Mouse (Mus musculus): ENCODE measurements at regions not wholly inside any gene's neighbourhood (a gene's known extent, or its start where the extent isn't known, plus 50 kb on each side); places are given as distances from the start of the nearest gene placed in this dataset.

DNA sequence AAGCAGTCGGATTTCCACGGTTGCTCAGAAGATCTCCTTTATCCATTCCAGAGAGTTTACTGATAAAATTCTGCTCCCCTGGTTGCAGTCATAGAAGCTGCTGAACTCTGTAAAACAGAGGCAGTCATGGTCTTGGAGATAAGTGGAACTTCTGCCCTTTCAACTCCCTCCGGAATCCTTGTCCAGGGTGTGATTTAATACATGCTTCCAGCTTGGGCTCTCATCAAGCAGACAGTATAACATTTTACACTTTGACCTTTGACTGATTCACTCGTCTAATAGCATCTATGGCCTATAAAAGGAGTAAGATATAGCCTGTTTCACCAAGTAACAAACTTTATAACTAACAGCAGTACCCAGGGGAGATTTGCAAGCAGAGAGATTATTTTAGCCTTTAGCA lies 274.0 kb upstream of the Dab2 start:
- no peak for DNase-seq (ENCODE audit: inconsistent ontology term)

- DNase-seq (ENCODE audit: inconsistent ontology term): no peak
Observed at GRCm38 (mm10) chr15:6029214-6029613, 270.4 kb upstream of the Dab2 start.

DNA sequence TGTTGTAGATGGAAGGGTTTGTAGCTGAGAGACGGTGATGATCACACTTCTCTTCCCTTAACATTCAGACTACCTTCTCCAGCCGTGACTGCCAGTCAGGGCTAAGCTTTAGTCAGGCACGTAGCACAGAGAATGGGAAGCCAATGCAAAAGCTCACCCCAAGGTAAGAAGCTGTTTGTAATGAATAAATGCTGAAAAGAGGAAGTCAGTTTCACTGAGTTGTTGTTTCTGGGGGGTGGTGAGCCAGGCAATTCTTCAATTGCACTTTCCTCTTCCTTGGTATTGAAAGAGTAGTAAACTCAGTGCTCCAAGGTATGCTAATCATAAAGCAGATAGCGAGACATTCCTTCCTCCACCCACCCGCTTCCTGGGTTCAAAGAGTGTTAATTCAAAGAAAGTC lies 269.2 kb upstream of the Dab2 start:
- DNase-seq (ENCODE audit: inconsistent ontology term): no peak

DNA sequence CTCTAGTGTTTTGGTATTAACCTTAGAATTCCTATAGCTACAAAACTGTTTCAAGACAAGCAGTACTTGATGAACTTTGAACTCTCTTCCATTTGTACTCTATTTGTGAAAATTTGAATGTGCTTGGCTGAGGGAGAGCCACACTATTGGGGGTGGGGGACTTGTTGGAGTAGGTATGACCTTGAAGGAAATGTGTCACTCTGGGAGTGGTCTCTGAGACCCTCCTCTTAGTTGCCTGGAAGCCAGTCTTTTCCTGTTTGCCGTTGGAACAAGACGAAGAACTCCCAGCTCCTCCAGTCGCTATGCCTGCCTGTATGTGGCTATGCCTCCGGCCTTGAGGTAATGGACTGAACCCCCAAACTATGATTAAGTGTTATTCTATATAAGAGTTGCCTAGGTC lies 265.4 kb upstream of the Dab2 start:
- DNase-seq (ENCODE audit: inconsistent ontology term): no peak

DNA sequence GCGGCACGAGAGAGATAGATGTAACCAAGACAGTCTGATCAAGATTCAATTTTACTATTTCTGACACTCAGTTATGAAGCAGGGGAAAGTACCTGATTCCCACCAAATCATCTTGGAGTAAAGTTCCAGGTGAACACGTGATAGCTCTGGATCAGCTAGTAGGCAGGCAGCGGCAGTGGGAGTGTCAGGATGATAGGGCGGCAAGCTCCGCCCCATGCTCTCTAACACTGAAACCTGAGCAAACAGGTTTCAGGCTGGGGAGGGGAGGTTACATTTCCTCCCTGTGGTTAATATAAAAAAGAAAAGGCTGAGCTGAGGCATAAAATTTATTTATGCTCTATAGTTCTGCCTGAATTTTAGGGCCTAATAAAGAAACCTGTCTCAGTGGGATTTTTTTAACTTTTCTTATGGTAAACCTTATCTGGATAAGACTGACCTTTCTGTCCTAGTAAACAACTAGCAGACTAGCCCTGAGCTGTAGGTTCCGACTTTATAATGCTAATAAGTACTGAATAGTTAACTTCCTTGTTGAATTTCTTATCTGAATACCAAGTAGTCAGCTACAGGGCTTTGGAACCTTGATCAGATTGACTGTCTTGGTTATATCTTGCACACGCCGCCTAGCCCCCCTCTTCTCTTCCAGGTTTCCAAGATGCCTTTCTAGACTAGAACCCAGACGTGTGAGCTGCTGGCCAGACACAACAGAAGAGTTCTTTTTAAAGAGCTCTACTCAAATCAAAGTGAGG lies 254.9 kb upstream of the Dab2 start:
- DNase-seq (ENCODE audit: inconsistent ontology term): no peak

- no peak for DNase-seq (ENCODE audit: inconsistent ontology term)
Observed at GRCm38 (mm10) chr15:6055703-6056102, 243.9 kb upstream of the Dab2 start.

- peak; percentile 76 for DNase-seq (ENCODE audit: inconsistent ontology term)
Observed at GRCm38 (mm10) chr15:6056887-6057626, 242.5 kb upstream of the Dab2 start.

- DNase-seq (ENCODE audit: inconsistent ontology term): no peak
Observed at GRCm38 (mm10) chr15:6059361-6059760, 240.2 kb upstream of the Dab2 start.

DNA sequence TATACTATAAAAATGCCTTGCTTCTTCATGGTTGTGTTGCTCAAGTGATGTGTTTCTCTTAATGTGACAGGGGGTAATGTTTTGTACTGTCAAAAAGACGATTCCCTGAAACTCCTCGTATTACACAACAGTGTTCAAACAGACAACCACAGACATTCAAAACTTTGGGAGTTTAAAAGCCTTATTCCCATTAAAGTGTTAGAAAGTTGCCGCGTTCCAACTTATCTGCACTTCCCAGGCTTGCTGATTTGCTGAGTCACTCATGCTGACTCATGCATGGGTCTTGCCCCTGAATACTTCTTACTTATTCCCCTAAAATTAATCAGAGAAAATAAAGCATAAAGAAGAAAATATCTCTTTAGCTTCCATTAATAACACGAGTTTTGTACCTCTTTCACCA lies 239.8 kb upstream of the Dab2 start:
- DNase-seq (ENCODE audit: inconsistent ontology term): peak; percentile 38

DNA sequence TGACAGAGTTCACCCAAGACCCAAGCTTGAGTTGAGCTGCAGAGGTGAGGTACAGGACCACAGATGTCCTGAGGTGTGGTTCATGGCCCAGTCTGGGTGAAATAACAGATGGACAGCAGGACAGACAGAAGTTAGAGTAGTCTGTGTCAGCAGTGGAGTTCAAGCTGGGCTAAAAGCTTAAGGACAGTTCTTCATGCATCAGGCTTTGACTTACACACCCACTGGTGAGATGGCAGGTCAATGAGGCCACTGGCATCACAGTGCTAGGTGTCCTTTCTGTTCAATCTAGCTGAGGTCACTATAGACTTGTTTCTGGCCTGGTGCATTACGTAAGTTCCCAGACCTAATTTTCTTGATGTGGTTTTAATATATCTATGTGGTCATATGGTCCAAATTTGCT lies 238.9 kb upstream of the Dab2 start:
- no peak for DNase-seq (ENCODE audit: inconsistent ontology term)

DNA sequence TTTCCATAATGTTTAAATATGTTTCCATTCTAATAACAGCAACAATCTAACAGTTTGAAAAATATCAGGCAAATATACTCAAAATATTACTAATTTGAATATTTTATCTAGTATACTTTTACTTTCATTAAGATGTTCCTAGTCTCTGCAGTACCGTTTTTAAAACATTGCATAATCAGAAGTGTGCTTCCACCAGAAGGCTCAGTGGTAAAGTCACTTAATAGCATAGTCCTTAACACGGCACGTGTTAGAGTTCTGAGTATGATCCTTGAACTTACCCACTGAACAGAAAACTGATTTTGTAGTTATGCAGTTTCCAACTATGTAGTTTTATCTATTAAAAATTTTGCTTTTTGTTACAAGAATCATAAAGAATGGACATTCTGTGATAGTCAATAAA lies 234.5 kb upstream of the Dab2 start:
- no peak for DNase-seq (ENCODE audit: inconsistent ontology term)

- DNase-seq (ENCODE audit: inconsistent ontology term): no peak
Observed at GRCm38 (mm10) chr15:6067380-6067779, 232.2 kb upstream of the Dab2 start.

GRCm38 (mm10) chr15:6068371-6068770 lies 231.2 kb upstream of the Dab2 start:
- no peak for DNase-seq (ENCODE audit: inconsistent ontology term)

DNA sequence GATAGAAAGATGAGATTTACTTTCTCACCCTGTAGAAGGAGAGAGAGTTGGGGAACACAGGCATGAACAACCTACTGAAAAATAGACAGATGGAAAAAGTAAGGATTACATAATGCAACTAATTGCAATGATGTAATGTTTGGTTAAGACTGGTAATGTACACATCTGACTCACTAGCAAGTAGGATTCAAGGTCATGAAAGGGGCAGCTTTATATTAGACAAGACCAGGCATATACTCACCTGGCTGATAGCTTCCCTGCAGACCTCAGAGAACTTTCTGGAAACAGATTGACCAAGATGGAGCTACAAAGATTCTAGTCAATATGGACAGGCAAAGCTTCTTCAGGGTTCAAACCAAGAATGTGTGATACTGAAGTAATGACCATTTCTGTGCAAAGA lies 227.7 kb upstream of the Dab2 start:
- no peak for DNase-seq (ENCODE audit: inconsistent ontology term)

DNA sequence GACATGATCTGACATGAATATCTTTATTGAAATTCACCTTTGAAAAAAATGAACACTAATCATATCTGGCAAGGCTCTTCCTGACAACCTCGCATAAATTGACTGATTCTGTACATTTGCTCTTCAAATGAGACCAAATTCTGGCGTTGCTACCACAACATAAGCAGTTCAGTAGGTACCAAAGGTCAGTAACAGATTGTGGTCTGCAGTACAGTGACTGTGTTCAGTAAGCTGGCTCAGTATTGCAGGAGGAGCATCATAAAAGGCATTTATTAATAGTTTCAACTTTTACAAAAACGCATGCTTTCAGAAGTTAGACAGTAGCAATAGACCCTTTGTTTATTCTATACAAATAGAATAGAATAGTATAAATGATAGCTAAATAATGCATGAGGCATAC lies 226.7 kb upstream of the Dab2 start:
- no peak for DNase-seq (ENCODE audit: inconsistent ontology term)

GRCm38 (mm10) chr15:6080714-6081635 lies 218.6 kb upstream of the Dab2 start:
- DNase-seq (ENCODE audit: inconsistent ontology term): peak; percentile 53

- no peak for DNase-seq (ENCODE audit: inconsistent ontology term)
Observed at GRCm38 (mm10) chr15:6087208-6087607, 212.4 kb upstream of the Dab2 start.

DNA sequence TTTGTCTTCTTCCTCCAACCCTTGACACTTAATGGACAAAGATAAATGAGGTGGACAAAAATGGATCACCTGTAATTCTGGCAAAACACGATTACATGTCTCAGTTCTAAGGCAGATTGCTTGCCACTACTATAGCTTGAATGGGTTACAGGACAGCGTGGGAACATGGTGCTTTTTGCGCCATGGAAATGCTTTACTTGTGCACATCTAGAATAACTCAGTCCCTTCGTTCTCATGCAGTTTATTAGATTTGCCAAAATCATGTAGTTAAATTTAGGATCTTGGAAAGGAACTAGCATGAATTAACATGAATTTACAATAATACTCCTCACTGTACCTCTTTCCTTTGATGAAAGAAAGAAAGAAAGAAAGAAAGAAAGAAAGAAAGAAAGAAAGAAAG lies 211.1 kb upstream of the Dab2 start:
- DNase-seq (ENCODE audit: inconsistent ontology term): no peak

- no peak for DNase-seq (ENCODE audit: inconsistent ontology term)
Observed at GRCm38 (mm10) chr15:6129697-6130096, 169.9 kb upstream of the Dab2 start.

- no peak for DNase-seq (ENCODE audit: inconsistent ontology term)
Observed at GRCm38 (mm10) chr15:6132216-6132615, 167.4 kb upstream of the Dab2 start.

- DNase-seq (ENCODE audit: inconsistent ontology term): no peak
Observed at GRCm38 (mm10) chr15:6145071-6145470, 154.5 kb upstream of the Dab2 start.

DNA sequence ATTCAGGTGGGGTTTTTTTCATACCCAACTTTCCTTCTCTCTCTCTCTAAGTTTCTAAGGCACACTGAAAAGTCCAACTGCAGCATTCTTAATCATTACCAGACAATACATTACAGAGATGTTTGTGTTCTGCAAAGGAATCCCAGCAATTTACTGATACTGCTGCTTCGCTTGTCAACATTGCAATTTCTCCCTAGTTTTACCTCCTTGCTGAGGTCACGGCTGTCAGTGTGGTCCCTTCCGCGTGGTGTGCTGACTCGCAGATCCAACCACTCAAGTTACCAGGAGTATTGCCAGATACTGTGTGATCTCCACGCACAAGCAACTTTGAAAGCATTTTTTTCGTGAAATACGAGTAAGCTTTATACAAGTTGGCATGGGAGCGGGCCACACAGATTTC lies 144.9 kb upstream of the Dab2 start:
- peak; percentile 59 for DNase-seq (ENCODE audit: inconsistent ontology term)

Measured in Muller cell, postnatal 12 days (primary cell).